Mouse (Mus musculus) thymus, adult 18-20 months (tissue): Measurements from ENCODE around the gene F2rl3.

Source experiments
- DNase-seq, 2 experiments: peaks; one replicate each; pipeline ENCODE4 v3.0.0; 2022; ENCODE audit warnings: mixed read lengths in 2 of 2

Gene F2rl3

GRCm38 (mm10) chr8:72761322-72762051 is at the start of gene F2rl3:
F2rl3 (plus strand) TSS chr8:72761880.
- peak; percentile 46 to 50 for DNase-seq

- DNase-seq: no peak
Measured at GRCm38 (mm10) chr8:72712569-72712968, 49.1 kb upstream of the F2rl3 start.

- DNase-seq: no peak
Measured at GRCm38 (mm10) chr8:72716594-72716993, 45.1 kb upstream of the F2rl3 start.

GRCm38 (mm10) chr8:72720541-72720940 is 41.1 kb upstream of the F2rl3 start:
- no peak for DNase-seq

- DNase-seq: peak; percentile 90
Measured at GRCm38 (mm10) chr8:72722769-72723650, 38.7 kb upstream of the F2rl3 start, which contains the start of gene Sin3b. Sin3b (plus strand) TSS chr8:72723285.

- DNase-seq: peak in 1 of 2 experiments; percentile 15
Measured at GRCm38 (mm10) chr8:72723651-72724001, 38.1 kb upstream of the F2rl3 start.

- no peak for DNase-seq
Measured at GRCm38 (mm10) chr8:72728636-72729035, 33.0 kb upstream of the F2rl3 start.

GRCm38 (mm10) chr8:72735001-72735400 is 26.7 kb upstream of the F2rl3 start:
- DNase-seq: peak; percentile 56 to 66

GRCm38 (mm10) chr8:72736868-72737267 is 24.8 kb upstream of the F2rl3 start:
- no peak for DNase-seq

- DNase-seq: peak in 1 of 2 experiments; percentile 28
Measured at GRCm38 (mm10) chr8:72746061-72746460, 15.6 kb upstream of the F2rl3 start.

GRCm38 (mm10) chr8:72749846-72750245 is 11.8 kb upstream of the F2rl3 start:
- DNase-seq: no peak

- peak in 1 of 2 experiments; percentile 2 for DNase-seq
Measured at GRCm38 (mm10) chr8:72750266-72750665, 11.4 kb upstream of the F2rl3 start.

- peak in 1 of 2 experiments; percentile 2 for DNase-seq
Measured at GRCm38 (mm10) chr8:72751126-72751525, 10.6 kb upstream of the F2rl3 start.

- no peak for DNase-seq
Measured at GRCm38 (mm10) chr8:72752289-72752688, 9.4 kb upstream of the F2rl3 start.

GRCm38 (mm10) chr8:72753165-72753564 is 8.5 kb upstream of the F2rl3 start:
- peak in 1 of 2 experiments; percentile 1 for DNase-seq

- no peak for DNase-seq
Measured at GRCm38 (mm10) chr8:72753781-72754180, 7.9 kb upstream of the F2rl3 start.

- DNase-seq: peak in 1 of 2 experiments; percentile 1
Measured at GRCm38 (mm10) chr8:72756031-72756430, 5.6 kb upstream of the F2rl3 start.

- no peak for DNase-seq
Measured at GRCm38 (mm10) chr8:72756771-72757390, 4.8 kb upstream of the F2rl3 start.

- no peak for DNase-seq
Measured at GRCm38 (mm10) chr8:72757426-72758195, 4.1 kb upstream of the F2rl3 start.

GRCm38 (mm10) chr8:72758310-72758709 is 3.4 kb upstream of the F2rl3 start:
- no peak for DNase-seq

- DNase-seq: no peak
Measured at GRCm38 (mm10) chr8:72760216-72760615, 1.5 kb upstream of the F2rl3 start.

- DNase-seq: no peak
Measured at GRCm38 (mm10) chr8:72762306-72762705, 626 bp downstream of the F2rl3 start.
